Mouse (Mus musculus) lung, embryonic 14.5 days (tissue): ENCODE measurements around the gene Mrnip. TPM values are rescaled to one million over a fixed set of nuclear protein-coding genes. Genes with fewer than 3 reads are reported as not detected.
A peak's percentile ranks its signal among the peaks of the same experiment; 100 is the strongest.
"Not testable (repeated sequence)": the region's sequence is repeated elsewhere in the genome, so short reads cannot be mapped to it uniquely, and the experiment has no call there.

Experiments used
- ATAC-seq: fragments of 200-750 bp; cut with Nextera tagmentation; 2 replicates; pipeline ENCODE4 v1.8.0; 2017; ENCODE audit warnings: mild to moderate bottlenecking, moderate TSS enrichment, moderate library complexity; ENCODE audit not compliant: insufficient read depth
- DNase-seq: peaks from one replicate; pipeline ENCODE4 v3.0.0-alpha.2; 2015
- H3K27ac ChIP-seq: fragments of 300-500 bp; sonication (generic); 2 replicates; pipeline ENCODE4 v1.5.1; 2014; ENCODE audit warnings: low read depth, mild to moderate bottlenecking, moderate library complexity
- H3K27me3 ChIP-seq: fragments of 300-500 bp; sonication (generic); 2 replicates; pipeline ENCODE4 v1.6.1; 2014; ENCODE audit warnings: low read length, control low read depth; ENCODE audit not compliant: insufficient read depth
- H3K36me3 ChIP-seq: fragments of 300-500 bp; sonication (generic); 2 replicates; pipeline ENCODE4 v1.6.1; 2014; ENCODE audit warnings: control low read depth; ENCODE audit not compliant: insufficient read depth
- H3K4me1 ChIP-seq: fragments of 300-500 bp; sonication (generic); 2 replicates; pipeline ENCODE4 v1.6.1; 2014; ENCODE audit warnings: antibody characterized with exemption, control low read depth; ENCODE audit not compliant: insufficient read depth
- H3K4me2 ChIP-seq: fragments of 300-500 bp; sonication (generic); 2 replicates; pipeline ENCODE4 v1.6.1; 2014; ENCODE audit warnings: mild to moderate bottlenecking
- H3K4me3 ChIP-seq: fragments of 300-500 bp; sonication (generic); 2 replicates; pipeline ENCODE4 v1.5.1; 2014; ENCODE audit warnings: low read depth, low read length
- H3K9ac ChIP-seq: fragments of 300-500 bp; sonication (generic); 2 replicates; pipeline ENCODE4 v1.6.1; 2014
- H3K9me3 ChIP-seq: fragments of 300-500 bp; sonication (generic); 2 replicates; pipeline ENCODE4 v1.6.1; 2016; ENCODE audit warnings: low read depth, low read length, control low read depth
- CTCF ChIP-seq: IDR thresholded peaks from 2 replicates; pipeline ENCODE4 v1.5.1; 2016; ENCODE audit warnings: antibody characterized with exemption, low read depth
- WGBS: fragments of 180-500 bp; shearing (Covaris S2); extraction: QIAGEN DNeasy Blood & Tissue Kit; methylation state at CpG from one replicate; pipeline ENCODE4 v1.1.7; 2014; 5-methylcytosine and 5-hydroxymethylcytosine counted together
- polyA plus RNA-seq: library from polyadenylated mRNA; unstranded; fragments of >200 nt; fragmentation: Nextera tagmentation; extraction: Ambion mirVana; gene quantifications from 2 replicates; pipeline ENCODE4 v1.2.1, GENCODE M21; 2014

Gene Mrnip
- polyA plus RNA-seq = 18.4 and 20.3 TPM in 2 replicates

GRCm38 (mm10) chr11:50174111-50174729, at the start of gene Mrnip:
Gene Mrnip (plus strand): TSS chr11:50174444.
- peak; percentile 52 for ATAC-seq
- peak within 1 kb of the TSS; percentile 67 for H3K27ac ChIP-seq
- peak within 1 kb of the TSS; percentile 69 for H3K4me3 ChIP-seq
- not testable (repeated sequence) for H3K4me1 ChIP-seq, H3K27me3 ChIP-seq, DNase-seq, H3K9me3 ChIP-seq
- H3K9ac ChIP-seq = peak within 1 kb of the TSS; percentile 80
- peaks cover 33% of the 10 kb centered on the region for H3K36me3 ChIP-seq
- peak within 1 kb of the TSS; percentile 73 for H3K4me2 ChIP-seq
- 3% methylated on average over 19 of the region's 19 CpGs for WGBS

- ATAC-seq (no peak), DNase-seq (no peak)
- no peak overlapping the region for H3K27ac ChIP-seq
- no peak for TF ChIP-seq CTCF
- WGBS = 4% methylated on average over 10 of the region's 10 CpGs
- H3K27me3 ChIP-seq = no peaks in the 10 kb centered on the region
- H3K4me1 ChIP-seq = peaks cover 6% of the 10 kb centered on the region
- H3K9ac ChIP-seq = no peak overlapping the region; the same call in 1 of the 2 replicates
- no peaks in the 10 kb centered on the region for H3K9me3 ChIP-seq
- no peak overlapping the region for H3K4me3 ChIP-seq
- H3K4me2 ChIP-seq = peak overlapping the region; percentile 54
- H3K36me3 ChIP-seq = no peaks in the 10 kb centered on the region
These were observed 46.5 kb upstream of the Mrnip start for GRCm38 (mm10) chr11:50127781-50128180.

GRCm38 (mm10) chr11:50130811-50131766, 43.2 kb upstream of the Mrnip start, which contains the start of gene Tbc1d9b:
Gene Tbc1d9b (plus strand): TSS chr11:50131396.
- Histone ChIP-seq H3K9me3 (no peaks in the 10 kb centered on the region), H3K4me2 (peak within 1 kb of the TSS; percentile 90), H3K36me3 (0 out of 2 replicates have a peak, but pooled peaks cover 2% of the 10 kb centered on the region), H3K27ac (peak within 1 kb of the TSS; percentile 91), H3K9ac (peak within 1 kb of the TSS; percentile 98), H3K27me3 (no peaks in the 10 kb centered on the region), H3K4me1 (peaks cover 9% of the 10 kb centered on the region), H3K4me3 (peak within 1 kb of the TSS; percentile 90)
- TF ChIP-seq CTCF = peak; percentile 81
- ATAC-seq (peak; percentile 92), DNase-seq (peak; percentile 96)
- under 1% methylated on average over 75 of the region's 77 CpGs for WGBS

- Histone ChIP-seq H3K4me2 (peak overlapping the region; percentile 90), H3K27me3 (no peaks in the 10 kb centered on the region), H3K4me3 (peak overlapping the region; percentile 90), H3K4me1 (peaks cover 9% of the 10 kb centered on the region), H3K9me3 (no peaks in the 10 kb centered on the region), H3K9ac (peak overlapping the region; percentile 98), H3K36me3 (peaks cover 9% of the 10 kb centered on the region), H3K27ac (peak overlapping the region; percentile 91)
- 8% methylated on average over 10 of the region's 10 CpGs for WGBS
- DNase-seq (peak; percentile 39), ATAC-seq (no peak)
- TF ChIP-seq CTCF = no peak
These were observed 42.4 kb upstream of the Mrnip start for GRCm38 (mm10) chr11:50131801-50132201.

GRCm38 (mm10) chr11:50132265-50132664, 42.0 kb upstream of the Mrnip start:
- no peak for TF ChIP-seq CTCF
- Histone ChIP-seq H3K27ac (no peak overlapping the region), H3K4me3 (peak overlapping the region; percentile 90), H3K9ac (peak overlapping the region; percentile 98), H3K27me3 (no peaks in the 10 kb centered on the region), H3K4me1 (peaks cover 9% of the 10 kb centered on the region), H3K9me3 (no peaks in the 10 kb centered on the region), H3K4me2 (peak overlapping the region; percentile 90), H3K36me3 (peaks cover 13% of the 10 kb centered on the region)
- DNase-seq (no peak), ATAC-seq (no peak)
- WGBS = 80% methylated on average over 6 of the region's 6 CpGs

- no peak overlapping the region for H3K9ac ChIP-seq
- peak overlapping the region; percentile 21; the same call in 1 of the 2 replicates for H3K27ac ChIP-seq
- 0 out of 2 replicates have a peak overlapping the region, but pooled peaks have one; percentile 1 for H3K4me2 ChIP-seq
- ATAC-seq (no peak), DNase-seq (peak; percentile 54)
- H3K27me3 ChIP-seq = no peaks in the 10 kb centered on the region
- WGBS = 59% methylated on average over 10 of the region's 10 CpGs
- H3K4me1 ChIP-seq = peaks cover 9% of the 10 kb centered on the region
- TF ChIP-seq CTCF = no peak
- H3K9me3 ChIP-seq = no peaks in the 10 kb centered on the region
- peaks cover 31% of the 10 kb centered on the region for H3K36me3 ChIP-seq
- no peak overlapping the region for H3K4me3 ChIP-seq
These were observed 39.9 kb upstream of the Mrnip start for GRCm38 (mm10) chr11:50134136-50134859.
